Mouse (Mus musculus): ENCODE results near the gene Ccne1.

- TF ChIP-seq CTCF (IDR thresholded peaks at IDR 0.05; ENCODE audit: extremely low read depth, insufficient read depth, low read length), result no peak
- TF ChIP-seq POLR2A (IDR thresholded peaks at IDR 0.05; ENCODE audit: extremely low read depth, insufficient read depth, low read length), result no peak
Observed at GRCm38 (mm10) chr7:38077189-38077588, 30.1 kb downstream of the Ccne1 start.
